Mouse (Mus musculus): ENCODE data around the gene Mfap5.

- TF ChIP-seq CTCF (IDR thresholded peaks at IDR 0.05; ENCODE audit: borderline replicate concordance, extremely low read depth, insufficient read depth, insufficient read length) = no peak
- TF ChIP-seq POLR2A (IDR thresholded peaks at IDR 0.05; ENCODE audit: borderline replicate concordance, extremely low read depth, insufficient read depth, insufficient read length, poor library complexity, severe bottlenecking) = no peak
These were observed 20.0 kb upstream of the Mfap5 start for GRCm38 (mm10) chr6:122485401-122486296.

Measured in brain, embryonic 14.5 days (tissue).